Mouse (Mus musculus) layer of hippocampus, postnatal 25 days (tissue): ENCODE data around the gene Ticrr. TPM values are rescaled to one million over a fixed set of nuclear protein-coding genes. Genes with fewer than 3 reads are reported as not detected.

Experiments used
- DNase-seq, 2 experiments: peaks; one replicate each; pipeline ENCODE4 v3.0.0; 2022; ENCODE audit warnings: mixed read lengths in 2 of 2, low spot score in 1 of 2; ENCODE audit errors: extremely low spot score in 1 of 2
- total RNA-seq, 2 experiments: library from RNA; stranded (reverse); gene quantifications; 2 replicates each; pipeline ENCODE4 v1.2.3; 2021

Gene Ticrr
- under 1 TPM; 0.14 to 0.27 TPM for total RNA-seq

DNA sequence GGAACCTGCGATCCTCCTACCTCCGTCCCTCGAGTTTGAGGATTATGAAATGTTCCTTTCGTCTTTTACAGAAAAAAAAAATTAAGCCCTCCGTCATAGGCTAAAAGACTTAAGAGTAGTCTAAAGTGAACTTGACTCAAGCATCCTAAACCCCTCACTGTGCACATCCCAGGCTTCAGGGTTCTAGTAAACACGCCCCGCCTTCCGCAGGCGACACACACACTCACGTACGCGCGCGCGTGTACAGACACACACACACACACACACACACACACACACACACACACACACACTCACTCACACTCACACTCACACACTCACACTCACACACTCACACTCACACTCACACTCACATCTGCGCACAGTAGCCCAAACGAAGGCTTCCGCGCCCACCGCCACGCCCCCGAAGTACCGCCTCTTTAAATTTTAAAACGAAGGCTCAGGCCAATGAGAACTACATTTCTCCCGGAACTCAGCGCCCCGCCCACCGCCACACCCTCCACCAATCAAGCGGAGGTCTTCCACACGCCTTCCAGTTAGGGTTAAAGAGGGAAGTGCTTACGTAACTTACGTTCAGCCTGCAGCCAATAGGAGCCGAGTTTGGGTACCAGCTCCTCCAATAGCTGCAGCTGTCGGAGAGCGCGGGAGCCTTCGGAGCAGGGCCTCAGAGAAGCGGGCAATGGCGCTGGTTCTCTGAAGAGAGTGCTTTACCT, at the start of gene Ticrr:
TSS of gene Ticrr (plus strand) at position 619 of the 713 bp plus-strand sequence.
- peak; percentile 73 to 83 for DNase-seq

DNA sequence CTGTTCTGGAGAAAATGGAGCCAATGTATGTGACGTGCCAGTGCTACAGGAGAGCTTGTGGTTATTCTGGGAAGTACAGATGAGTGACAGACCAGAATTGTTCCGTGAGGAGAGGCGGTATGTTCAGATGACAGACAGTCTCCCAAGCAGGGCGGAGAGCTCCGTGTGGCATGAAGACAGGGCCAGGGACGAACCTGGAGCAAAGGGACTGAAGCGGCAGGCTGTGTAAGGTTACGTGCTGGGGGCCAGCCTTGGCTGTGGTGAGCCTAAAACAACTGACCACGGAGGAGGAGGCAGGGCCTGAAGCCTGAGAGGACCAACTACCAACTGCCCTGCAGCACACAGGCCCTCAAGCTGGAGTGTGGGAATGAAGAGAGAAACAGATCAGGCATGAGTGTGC, 48.1 kb upstream of the Ticrr start:
- DNase-seq: no peak

DNA sequence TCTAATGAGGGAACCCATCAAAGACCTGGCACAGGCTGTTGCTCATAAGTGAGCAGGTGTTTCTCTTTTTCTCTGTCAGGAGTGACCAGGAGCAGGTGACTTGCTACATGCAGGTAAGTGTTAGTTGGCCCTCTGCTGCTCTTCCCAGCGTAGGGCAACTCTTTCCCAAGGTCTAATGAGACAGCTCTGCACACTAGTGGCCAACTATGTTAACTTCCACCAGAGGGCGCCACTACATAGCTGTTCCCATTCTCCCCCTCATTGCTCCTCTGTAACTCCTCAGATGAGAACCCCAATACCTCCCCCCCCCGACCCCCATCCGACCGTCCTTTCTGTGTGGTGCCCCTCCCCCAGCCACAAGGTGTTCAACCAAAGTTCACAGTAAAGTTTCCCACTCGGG, 47.2 kb upstream of the Ticrr start:
- peak in 1 of 2 experiments; percentile 76 for DNase-seq

DNA sequence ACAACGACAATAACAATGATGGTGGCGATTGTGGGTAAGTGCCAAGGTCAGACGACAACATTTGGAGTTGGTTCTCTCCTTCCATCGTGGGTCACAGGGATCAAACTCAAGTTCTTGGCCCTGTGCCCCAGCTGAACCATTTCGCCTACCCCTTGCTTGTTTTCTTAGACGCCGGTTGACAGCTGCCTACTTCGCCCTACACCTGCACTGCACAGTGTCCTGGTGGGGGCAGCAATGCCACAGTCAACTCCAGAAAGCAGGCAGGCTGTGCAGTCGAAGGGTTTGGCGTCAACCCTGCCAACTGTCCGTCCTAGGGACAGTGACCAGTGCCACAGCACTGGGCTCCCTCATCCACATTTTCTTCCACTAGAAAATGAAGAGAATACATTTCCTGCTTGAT, 46.7 kb upstream of the Ticrr start:
- DNase-seq: no peak

DNA sequence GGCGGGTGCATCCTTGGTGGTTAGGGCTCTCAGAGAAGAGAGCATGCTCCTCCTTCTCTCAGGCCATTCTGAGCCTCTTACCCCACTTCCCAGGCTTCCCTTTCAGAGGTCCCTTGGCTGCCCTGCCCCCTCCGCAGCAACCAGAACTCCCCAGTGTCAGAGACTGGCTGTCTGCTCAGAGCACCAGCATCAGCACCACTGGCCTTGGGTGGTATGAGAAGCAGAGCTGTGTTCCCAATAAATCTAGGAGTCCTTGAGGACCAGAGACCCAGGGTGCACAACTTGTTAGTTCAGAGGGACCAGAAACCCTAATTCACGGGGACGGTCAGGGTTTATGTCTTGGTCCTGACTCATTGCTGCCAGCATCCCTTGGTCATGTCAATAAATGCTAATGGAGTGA, 45.0 kb upstream of the Ticrr start:
- no peak for DNase-seq

DNA sequence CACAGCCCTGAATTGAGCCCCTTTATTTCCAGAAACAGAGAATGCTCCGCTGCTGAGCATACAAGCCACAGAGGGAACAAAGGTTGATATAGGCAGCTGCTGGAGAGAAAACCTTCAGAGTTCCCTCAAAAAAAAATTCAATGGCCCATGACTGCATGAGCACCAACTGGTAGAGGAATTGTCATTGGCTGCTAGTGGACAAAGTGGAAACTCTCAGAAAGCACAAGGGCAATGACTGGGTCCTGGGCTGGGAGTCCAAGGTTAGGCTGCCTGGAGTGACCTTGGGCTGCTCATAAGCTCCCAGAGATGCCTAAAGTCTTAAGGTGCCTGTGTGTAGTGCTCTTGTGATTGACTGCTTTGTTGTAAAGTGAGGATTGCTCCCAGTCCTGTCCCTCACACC, 44.1 kb upstream of the Ticrr start:
- no peak for DNase-seq

DNA sequence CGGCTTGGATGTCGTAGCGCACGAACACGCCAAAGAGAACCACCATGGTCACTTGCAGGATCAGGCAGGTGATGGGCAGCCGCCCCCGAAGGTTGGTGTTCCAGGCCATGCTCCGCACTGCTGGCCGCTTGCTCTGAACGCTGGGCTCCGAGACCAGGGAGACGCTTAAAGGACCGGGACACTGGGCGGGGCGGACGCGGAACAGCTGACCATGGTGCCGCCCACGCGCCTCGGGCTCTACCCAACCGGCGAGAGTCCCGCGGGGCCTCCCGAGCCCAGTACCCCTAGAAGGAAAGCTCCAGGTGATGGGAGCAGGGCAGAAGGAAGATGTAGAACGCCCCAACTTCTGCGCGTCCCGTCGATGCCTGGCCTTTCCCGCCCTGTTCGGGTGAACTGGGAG, 42.6 kb upstream of the Ticrr start, which contains the start of gene Rhcg:
TSS of gene Rhcg (minus strand) at position 240 of the 400 bp plus-strand sequence.
- DNase-seq: no peak

DNA sequence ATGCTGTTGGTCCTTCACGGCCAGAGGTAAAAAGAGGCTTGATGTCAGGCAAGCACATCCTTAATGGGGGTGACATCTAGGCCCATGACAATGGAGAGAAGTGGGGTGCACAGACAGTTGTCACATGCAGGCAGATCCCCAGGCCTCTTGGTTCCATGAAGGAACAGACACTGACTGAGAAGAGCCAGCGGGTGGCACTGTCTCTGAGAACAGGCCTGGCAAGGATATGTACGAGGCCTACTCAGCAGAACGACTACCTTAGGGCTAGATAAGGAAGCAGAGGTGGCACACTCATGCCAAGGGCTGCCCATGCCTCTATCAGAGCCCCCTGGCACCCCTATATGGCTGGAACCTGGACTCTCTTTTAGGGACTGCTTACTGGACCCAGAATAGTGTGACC, 40.5 kb upstream of the Ticrr start:
- DNase-seq: no peak

DNA sequence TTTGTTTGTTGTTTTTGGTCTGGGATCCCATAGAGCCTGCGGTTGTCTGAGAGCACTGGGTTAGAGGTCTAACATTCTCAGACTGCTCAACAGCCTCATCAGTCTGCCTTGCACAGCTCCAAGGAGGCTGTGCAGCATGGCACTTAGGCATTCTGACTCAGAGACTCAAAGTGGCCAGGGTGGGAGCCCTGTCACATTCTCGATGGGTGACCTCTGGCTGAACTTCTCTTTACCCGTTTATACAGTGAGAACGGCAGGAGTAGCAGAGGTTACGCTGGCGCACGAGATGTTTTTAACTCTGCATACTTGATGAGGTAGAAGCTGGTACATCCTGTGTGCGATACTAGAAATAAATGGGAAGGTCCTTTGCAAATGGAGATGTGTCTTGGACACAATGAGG, 36.9 kb upstream of the Ticrr start:
- DNase-seq: no peak

DNA sequence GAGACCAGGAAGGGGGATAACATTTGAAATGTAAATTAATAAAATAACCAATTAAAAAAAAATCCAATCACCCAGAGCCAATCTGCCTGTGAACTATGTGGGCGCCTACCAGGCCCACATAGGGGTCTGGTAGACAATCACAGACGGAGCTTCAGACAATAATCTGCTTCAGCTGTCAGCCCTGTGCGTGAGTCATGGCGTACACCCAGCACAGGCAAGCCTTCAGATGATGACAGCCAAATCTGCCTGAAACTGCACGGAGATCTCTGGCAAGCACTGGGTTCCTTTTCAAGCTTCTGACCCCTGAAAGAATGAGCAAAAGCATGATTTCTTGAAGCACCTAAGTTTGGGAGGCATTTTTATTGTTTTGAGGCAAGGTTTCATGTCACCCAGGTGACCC, 33.8 kb upstream of the Ticrr start:
- DNase-seq: no peak

DNA sequence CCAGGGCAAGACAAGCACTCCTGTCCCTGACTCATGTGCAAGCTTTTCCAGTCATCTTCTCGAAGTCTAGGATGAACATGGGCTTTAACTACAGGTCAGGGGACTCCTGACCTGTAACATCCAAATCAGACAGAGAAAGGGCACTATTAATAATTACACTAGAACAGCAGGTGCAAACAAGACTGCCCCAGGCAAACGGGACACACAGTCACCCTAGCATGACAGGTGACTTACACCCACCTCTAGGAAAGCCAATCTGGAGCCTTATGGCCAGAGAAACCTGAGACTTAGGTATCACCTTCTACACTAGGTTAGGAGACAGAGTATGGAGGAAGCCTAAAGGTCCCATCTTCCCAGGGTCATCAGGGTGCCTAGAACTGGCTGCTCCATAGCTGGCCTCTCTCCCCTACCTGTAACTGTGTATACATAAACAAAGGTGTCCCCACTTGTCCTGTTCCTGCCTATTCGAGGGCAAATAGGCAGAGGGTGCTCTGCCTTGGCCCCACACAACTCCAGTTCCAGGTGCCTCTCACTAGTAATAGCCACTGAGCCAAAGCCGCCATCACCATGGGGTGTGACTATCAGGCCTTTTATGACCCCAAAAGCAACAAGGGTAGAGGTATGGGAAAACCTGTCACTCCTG, 31.6 kb upstream of the Ticrr start:
- no peak for DNase-seq

DNA sequence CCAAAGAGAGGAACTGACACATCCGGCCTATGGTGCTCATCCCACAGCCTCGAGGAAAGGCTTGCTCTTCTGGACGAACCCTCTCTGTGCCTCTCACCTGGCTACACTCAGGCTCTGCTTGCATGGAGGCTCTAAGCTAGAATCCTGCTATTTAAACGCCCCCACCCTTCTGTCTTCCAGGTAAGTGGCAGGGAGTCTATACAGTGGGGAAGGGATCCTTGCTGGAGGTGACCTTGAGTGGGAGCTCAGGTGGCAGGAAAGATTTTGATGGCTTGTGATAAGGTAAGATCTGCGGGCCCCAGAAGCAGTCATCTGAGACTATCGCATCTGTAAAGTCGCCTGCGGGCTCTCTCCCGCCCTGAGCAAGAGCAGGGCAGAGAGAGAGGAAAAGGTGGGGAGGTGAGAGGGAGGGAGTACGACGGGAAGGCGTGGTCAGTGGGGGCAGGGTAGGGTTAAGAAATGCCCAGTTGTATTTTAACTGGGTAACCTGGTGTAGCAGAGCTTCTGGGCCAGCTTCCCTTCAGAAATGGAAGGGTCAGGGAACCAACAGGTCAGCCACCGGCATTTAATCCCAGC, 28.1 kb upstream of the Ticrr start:
- DNase-seq: no peak

DNA sequence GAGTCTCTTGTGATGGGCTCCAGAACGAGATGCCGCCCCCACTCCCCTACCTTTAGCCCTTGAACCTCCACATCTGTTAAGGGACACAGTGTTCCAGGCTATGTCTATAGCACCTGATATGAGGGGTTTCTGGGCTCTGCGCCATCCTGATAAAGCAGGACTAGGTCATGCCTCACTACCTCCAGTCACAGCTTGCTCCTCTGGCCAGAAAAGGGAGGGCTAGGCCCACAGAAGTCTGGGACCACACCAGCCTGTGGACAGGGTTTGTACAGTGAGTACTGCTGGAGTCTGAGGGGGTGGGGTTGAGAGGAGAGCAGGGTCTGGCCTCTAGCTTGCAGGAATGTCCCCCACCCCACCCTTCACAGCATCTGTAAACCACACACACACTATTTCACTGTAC, 12.8 kb upstream of the Ticrr start:
- DNase-seq: no peak

DNA sequence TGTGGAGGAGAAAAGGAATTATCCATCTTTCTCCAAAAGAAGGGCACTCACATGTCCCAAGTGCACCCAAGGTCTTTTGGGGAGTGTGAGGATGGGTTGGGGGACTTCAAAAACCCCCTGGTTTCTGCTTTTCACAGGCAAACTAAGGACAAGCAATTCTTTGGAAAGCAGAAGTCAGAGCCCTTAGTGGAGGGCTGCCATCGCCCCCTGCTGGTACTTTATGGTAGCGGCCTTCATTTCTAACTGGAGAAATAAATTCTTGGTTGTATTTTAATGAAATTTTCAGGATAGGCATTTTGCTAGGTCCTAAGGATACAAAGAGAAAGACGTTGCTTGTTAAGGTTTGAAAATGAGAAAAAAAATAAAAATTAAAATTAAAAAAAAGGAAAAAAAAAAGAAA, 11.0 kb upstream of the Ticrr start:
- peak; percentile 48 to 87 for DNase-seq

DNA sequence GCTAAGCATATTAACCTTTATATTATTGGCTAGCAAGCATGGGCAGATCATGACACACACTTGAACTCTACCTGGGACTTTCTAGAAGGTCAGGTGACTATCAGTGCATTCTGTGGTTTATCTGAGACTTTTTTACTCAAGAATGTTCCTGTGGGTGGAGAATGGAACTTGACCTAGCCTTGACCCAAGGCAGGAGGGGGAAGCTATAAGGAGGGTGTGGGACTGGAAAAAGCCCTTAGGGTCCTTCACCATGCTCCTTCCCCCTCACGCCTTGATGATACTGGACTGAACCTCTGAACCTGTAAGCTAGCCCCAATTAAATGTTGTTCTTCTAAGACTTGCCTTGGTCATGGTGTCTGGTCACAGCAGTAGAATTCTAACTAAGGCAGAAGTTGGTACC, 5.8 kb upstream of the Ticrr start:
- DNase-seq: no peak

DNA sequence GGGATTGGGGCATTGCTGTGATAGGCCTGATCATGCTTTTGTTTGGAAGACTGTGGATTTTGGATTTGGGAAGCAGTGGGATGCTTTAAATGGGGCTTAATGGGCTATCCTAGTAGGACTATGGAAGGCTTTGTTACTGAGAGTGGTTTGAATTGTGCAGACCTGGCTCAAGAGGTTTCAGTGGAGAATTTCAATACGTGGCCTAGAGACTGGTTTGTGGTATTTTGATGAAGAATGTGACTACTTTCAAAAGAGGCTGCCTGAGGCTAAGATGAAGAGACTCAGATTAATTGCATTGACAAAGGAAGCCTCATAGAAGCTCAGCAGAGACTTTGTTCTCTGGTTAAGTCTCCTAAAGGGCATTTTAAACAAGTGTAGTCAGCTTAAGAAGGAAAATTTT, 5.4 kb upstream of the Ticrr start:
- DNase-seq: no peak

DNA sequence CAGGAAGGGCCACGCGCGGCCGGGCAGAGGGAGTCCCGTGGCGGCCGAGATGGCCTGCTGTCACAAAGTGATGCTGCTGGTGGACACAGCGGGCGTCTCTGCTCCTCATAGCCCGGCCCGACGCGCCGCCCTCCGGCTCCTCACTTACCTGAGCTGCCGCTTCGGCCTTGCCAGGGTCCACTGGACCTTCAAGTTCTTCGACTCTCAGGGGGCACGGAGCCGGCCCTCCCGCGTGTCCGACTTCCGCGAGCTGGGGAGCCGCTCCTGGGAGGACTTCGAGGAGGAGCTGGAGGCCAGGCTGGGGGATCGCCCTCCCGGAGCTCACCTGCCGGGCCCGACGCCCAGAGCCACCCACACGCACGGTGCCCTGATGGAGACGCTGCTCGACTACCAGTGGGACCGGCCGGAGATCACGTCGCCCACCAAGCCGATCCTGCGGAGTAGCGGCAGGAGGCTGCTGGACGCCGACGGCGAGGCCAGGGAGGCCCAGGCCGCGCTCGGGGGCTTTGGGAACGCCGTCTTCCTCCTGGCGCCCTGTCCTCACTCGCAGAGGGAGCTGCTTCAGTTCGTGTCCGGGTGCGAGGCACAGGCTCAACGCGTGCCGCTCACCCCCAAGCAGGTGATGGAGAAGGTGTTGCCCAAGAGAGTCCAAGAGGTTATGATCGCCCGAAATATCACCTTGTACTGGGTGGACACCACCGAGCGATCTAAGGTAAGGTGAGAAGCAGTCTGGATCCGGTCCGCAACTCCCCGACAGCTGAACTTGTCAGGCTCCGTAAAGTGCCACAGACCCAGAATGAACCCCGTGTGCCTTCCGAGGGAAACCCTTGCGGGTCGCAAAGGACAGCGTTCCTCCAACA, 525 bp downstream of the Ticrr start:
- DNase-seq: no peak

DNA sequence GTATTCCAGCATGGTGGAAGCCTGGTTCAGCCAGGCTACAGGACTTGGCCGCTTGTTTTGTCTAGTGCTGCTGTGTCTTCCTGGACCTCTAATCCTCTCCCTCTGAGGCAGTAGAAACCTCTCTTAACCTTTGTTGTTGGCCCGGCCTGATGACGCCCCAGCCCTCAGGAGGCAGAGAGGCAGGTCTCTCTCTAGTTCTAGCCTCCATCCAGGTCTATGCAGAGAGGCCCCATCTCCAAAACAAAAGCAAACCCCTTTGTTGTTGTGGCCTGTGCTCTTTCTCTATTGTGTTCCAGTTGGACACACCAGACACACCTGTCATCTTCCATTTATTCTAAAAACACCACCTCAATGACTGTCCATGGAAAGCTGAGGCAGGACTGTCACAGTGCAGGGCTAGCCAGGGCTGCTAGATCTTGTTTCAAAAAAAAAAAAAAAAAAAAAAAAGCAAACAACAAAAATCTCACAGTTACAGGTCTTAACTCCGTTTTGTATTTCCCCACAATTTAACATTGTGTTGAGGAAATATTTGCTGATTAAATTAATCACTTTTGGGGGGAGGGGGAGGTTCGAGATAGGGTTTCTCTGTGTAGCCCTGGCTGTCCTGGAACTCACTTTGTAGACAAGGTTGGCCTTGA, 1.4 kb downstream of the Ticrr start:
- DNase-seq: no peak

DNA sequence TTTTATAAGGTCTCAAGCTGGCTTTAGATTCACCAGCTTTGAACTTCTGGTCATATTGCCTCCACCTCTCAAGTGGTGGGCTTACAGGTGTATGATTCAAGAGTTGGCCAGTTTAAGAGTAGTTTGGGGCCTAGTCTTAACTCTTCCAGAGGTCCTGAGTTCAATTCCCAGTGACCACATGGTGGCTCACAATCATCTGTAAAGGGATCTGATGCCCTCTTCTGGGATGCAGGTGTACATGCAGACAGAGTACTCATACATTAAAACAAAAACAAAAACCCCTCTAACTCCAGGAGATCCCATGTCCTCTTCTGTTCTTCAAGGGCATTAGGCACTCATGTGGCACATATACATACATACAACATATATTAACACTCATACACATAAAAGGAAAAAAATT, 6.7 kb downstream of the Ticrr start:
- DNase-seq: no peak

DNA sequence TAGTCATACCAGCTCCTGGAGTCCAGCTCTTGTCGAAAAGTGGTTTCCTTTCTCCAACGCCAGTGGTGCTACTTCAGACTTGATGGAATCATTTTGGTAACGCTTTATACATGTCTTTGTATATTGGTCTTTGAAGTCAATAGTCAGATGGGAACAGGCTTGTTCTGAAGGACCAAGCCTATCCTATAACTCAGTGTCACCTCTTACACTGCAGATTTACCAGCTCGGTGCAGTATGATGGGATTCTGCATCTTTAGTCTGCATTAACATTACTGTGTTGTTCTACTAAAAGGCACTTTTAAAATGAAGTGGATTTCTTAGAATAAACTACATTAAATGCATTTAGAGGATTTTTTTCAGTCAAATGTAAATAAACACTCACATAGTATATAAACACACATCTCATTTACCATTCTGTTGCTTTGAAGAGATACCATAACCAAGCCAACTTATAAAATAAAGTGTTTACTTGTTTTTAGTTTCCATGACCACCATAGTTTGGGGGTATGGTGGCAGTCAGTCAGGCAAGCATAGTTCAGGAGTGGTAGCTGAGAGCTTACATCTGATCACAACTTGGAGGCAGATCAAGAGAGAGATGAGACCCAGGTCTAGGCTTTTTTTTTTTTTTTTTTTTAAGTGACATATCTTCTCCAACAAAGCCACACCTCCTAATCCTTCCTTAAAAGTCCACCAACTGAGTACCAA, 11.1 kb downstream of the Ticrr start:
- no peak for DNase-seq
